Mouse (Mus musculus): ENCODE data around the gene Morf4l1. TPM values are rescaled to one million over a fixed set of nuclear protein-coding genes. Genes with fewer than 3 reads are reported as not detected.
"Not testable (repeated sequence)": the region's sequence is repeated elsewhere in the genome, so short reads cannot be mapped to it uniquely, and the experiment has no call there.

Gene Morf4l1
- polyA plus RNA-seq, 1 experiment, result 520 TPM

GRCm38 (mm10) chr9:90055409-90055808 is 59.2 kb downstream of the Morf4l1 start:
- no peak for TF ChIP-seq POLR2A (IDR thresholded peaks at IDR 0.05; ENCODE audit: borderline replicate concordance, insufficient read depth, low read length)
- TF ChIP-seq CTCF (IDR thresholded peaks at IDR 0.05; ENCODE audit: borderline replicate concordance, insufficient read depth, low read depth, low read length), result no peak
- 33% methylated on average over 5 of the region's 5 CpGs for WGBS
- no peak for DNase-seq
- Histone ChIP-seq H3K4me3 (replicated peaks; ENCODE audit: insufficient read depth, low read depth, low read length) (no peak overlapping the region), H3K4me1 (ENCODE audit: control insufficient read depth, insufficient read depth, low read length) (no peaks in the 10 kb centered on the region), H3K27me3 (ENCODE audit: control insufficient read depth, insufficient read depth, low read length) (peaks cover 2% of the 10 kb centered on the region; the same call in 1 of the 2 replicates), H3K27ac (ENCODE audit: insufficient read depth, low read length) (no peak overlapping the region)

GRCm38 (mm10) chr9:90054371-90055145 is 60.0 kb downstream of the Morf4l1 start:
- peak in 1 of 2 experiments; percentile 7 for DNase-seq
- Histone ChIP-seq H3K4me3 (replicated peaks; ENCODE audit: insufficient read depth, low read depth, low read length) (peak overlapping the region; percentile 3), H3K27ac (ENCODE audit: insufficient read depth, low read length) (no peak overlapping the region), H3K27me3 (ENCODE audit: control insufficient read depth, insufficient read depth, low read length) (peaks cover 2% of the 10 kb centered on the region; the same call in 1 of the 2 replicates), H3K4me1 (ENCODE audit: control insufficient read depth, insufficient read depth, low read length) (no peaks in the 10 kb centered on the region)
- WGBS, result under 1% methylated on average over 37 of the region's 37 CpGs
- TF ChIP-seq POLR2A (IDR thresholded peaks at IDR 0.05; ENCODE audit: borderline replicate concordance, insufficient read depth, low read length), result no peak
- TF ChIP-seq CTCF (IDR thresholded peaks at IDR 0.05; ENCODE audit: borderline replicate concordance, insufficient read depth, low read depth, low read length), result no peak

GRCm38 (mm10) chr9:90053852-90054251 is 60.7 kb downstream of the Morf4l1 start, which contains the start of gene Ctsh:
Ctsh (plus strand) TSS chr9:90054152.
- Histone ChIP-seq H3K27ac (ENCODE audit: insufficient read depth, low read length) (no peak within 1 kb of the TSS), H3K4me3 (replicated peaks; ENCODE audit: insufficient read depth, low read depth, low read length) (peak within 1 kb of the TSS; percentile 3), H3K4me1 (ENCODE audit: control insufficient read depth, insufficient read depth, low read length) (no peaks in the 10 kb centered on the region), H3K27me3 (ENCODE audit: control insufficient read depth, insufficient read depth, low read length) (peaks cover 2% of the 10 kb centered on the region; the same call in 1 of the 2 replicates)
- TF ChIP-seq POLR2A (IDR thresholded peaks at IDR 0.05; ENCODE audit: borderline replicate concordance, insufficient read depth, low read length) (no peak), CTCF (IDR thresholded peaks at IDR 0.05; ENCODE audit: borderline replicate concordance, insufficient read depth, low read depth, low read length) (no peak)
- DNase-seq, result no peak
- WGBS, result 58% methylated on average over 2 of the region's 2 CpGs

- Histone ChIP-seq H3K4me1 (ENCODE audit: control insufficient read depth, insufficient read depth, low read length) (no peaks in the 10 kb centered on the region), H3K27me3 (ENCODE audit: control insufficient read depth, insufficient read depth, low read length) (no peaks in the 10 kb centered on the region), H3K27ac (ENCODE audit: insufficient read depth, low read length) (no peak overlapping the region), H3K4me3 (replicated peaks; ENCODE audit: insufficient read depth, low read depth, low read length) (no peak overlapping the region)
- 42% methylated on average over 5 of the region's 5 CpGs for WGBS
- TF ChIP-seq CTCF (IDR thresholded peaks at IDR 0.05; ENCODE audit: borderline replicate concordance, insufficient read depth, low read depth, low read length) (no peak), POLR2A (IDR thresholded peaks at IDR 0.05; ENCODE audit: borderline replicate concordance, insufficient read depth, low read length) (no peak)
- no peak for DNase-seq
Observed at GRCm38 (mm10) chr9:90047937-90048627, 66.5 kb downstream of the Morf4l1 start.

GRCm38 (mm10) chr9:90045191-90045590 is 69.4 kb downstream of the Morf4l1 start:
- no peaks in the 10 kb centered on the region for H3K27me3 ChIP-seq (ENCODE audit: control insufficient read depth, insufficient read depth, low read length)
- no peaks in the 10 kb centered on the region for H3K4me1 ChIP-seq (ENCODE audit: control insufficient read depth, insufficient read depth, low read length)
- TF ChIP-seq POLR2A (IDR thresholded peaks at IDR 0.05; ENCODE audit: borderline replicate concordance, insufficient read depth, low read length) (no peak), CTCF (IDR thresholded peaks at IDR 0.05; ENCODE audit: borderline replicate concordance, insufficient read depth, low read depth, low read length) (no peak)
- 94% methylated on average over 7 of the region's 7 CpGs for WGBS
- no peak overlapping the region for H3K27ac ChIP-seq (ENCODE audit: insufficient read depth, low read length)
- no peak for DNase-seq
- H3K4me3 ChIP-seq (replicated peaks; ENCODE audit: insufficient read depth, low read depth, low read length), result no peak overlapping the region

GRCm38 (mm10) chr9:90042906-90043305 is 71.7 kb downstream of the Morf4l1 start:
- not testable (repeated sequence) for H3K27ac ChIP-seq (ENCODE audit: insufficient read depth, low read length); DNase-seq
- 95% methylated on average over 8 of the region's 8 CpGs for WGBS

More at GRCm38 (mm10) chr9:90042906-90043305, 71.7 kb downstream of the Morf4l1 start:
- not testable (repeated sequence) for H3K27me3 ChIP-seq (ENCODE audit: control insufficient read depth, insufficient read depth, low read length); H3K4me1 ChIP-seq (ENCODE audit: control insufficient read depth, insufficient read depth, low read length); H3K4me3 ChIP-seq (replicated peaks; ENCODE audit: insufficient read depth, low read depth, low read length)

Other genes starting within 250 kb of the Morf4l1 start
- 168 and 172 TPM in 2 replicates for gene Rasgrf1, start 204.9 kb downstream of the Morf4l1 start, polyA plus RNA-seq (2012; rRNA removed)
- gene Ctsh, start 60.6 kb downstream of the Morf4l1 start, polyA plus RNA-seq (2012; rRNA removed), result 13.8 and 16.3 TPM in 2 replicates
- gene Adamts7, start 48.3 kb upstream of the Morf4l1 start, polyA plus RNA-seq (2012; rRNA removed), result 0.34 and 0.49 TPM in 2 replicates
- 14.9 and 18.4 TPM in 2 replicates for gene Tbc1d2b, start 156.0 kb upstream of the Morf4l1 start, polyA plus RNA-seq (2012; rRNA removed)

Data from cerebellum, adult 2 months (tissue).